Mouse (Mus musculus) kidney, adult 8-10 months (tissue): Measurements from ENCODE around the gene Tprgl.

Experiments
- DNase-seq, 2 experiments: peaks; one replicate each; pipeline ENCODE4 v3.0.0; 2022

Gene Tprgl

GRCm38 (mm10) chr4:154159002-154159401, 1.5 kb downstream of the Tprgl start:
- DNase-seq = peak; percentile 70 to 87

- DNase-seq = no peak
Measured at GRCm38 (mm10) chr4:154157970-154158662, 2.4 kb downstream of the Tprgl start.

- no peak for DNase-seq
Measured at GRCm38 (mm10) chr4:154156050-154156449, 4.4 kb downstream of the Tprgl start.

- no peak for DNase-seq
Measured at GRCm38 (mm10) chr4:154154104-154154503, 6.4 kb downstream of the Tprgl start.

- no peak for DNase-seq
Measured at GRCm38 (mm10) chr4:154146342-154146741, 14.1 kb downstream of the Tprgl start.

GRCm38 (mm10) chr4:154144712-154145111, 15.8 kb downstream of the Tprgl start:
- DNase-seq = no peak

GRCm38 (mm10) chr4:154142211-154143040, 18.0 kb downstream of the Tprgl start, which contains the start of gene Wrap73:
Gene Wrap73, plus strand, starts transcription at chr4:154142372.
- DNase-seq = peak; percentile 91

- DNase-seq = no peak
Measured at GRCm38 (mm10) chr4:154141009-154141867, 19.2 kb downstream of the Tprgl start.

- no peak for DNase-seq
Measured at GRCm38 (mm10) chr4:154140213-154141008, 20.1 kb downstream of the Tprgl start.

GRCm38 (mm10) chr4:154140182-154140212, 20.5 kb downstream of the Tprgl start, which contains the start of gene Trp73:
Gene Trp73, minus strand, starts transcription at chr4:154140208.
- no peak for DNase-seq

- DNase-seq = no peak
Measured at GRCm38 (mm10) chr4:154139671-154140181, 20.7 kb downstream of the Tprgl start.

- DNase-seq = no peak
Measured at GRCm38 (mm10) chr4:154137139-154137538, 23.3 kb downstream of the Tprgl start.

- no peak for DNase-seq
Measured at GRCm38 (mm10) chr4:154134803-154135202, 25.7 kb downstream of the Tprgl start.

- no peak for DNase-seq
Measured at GRCm38 (mm10) chr4:154131894-154132293, 28.6 kb downstream of the Tprgl start.

- DNase-seq = no peak
Measured at GRCm38 (mm10) chr4:154129950-154130349, 30.5 kb downstream of the Tprgl start.

GRCm38 (mm10) chr4:154127273-154127672, 33.2 kb downstream of the Tprgl start:
- no peak for DNase-seq

- DNase-seq = no peak
Measured at GRCm38 (mm10) chr4:154125202-154125601, 35.3 kb downstream of the Tprgl start.

GRCm38 (mm10) chr4:154123553-154123952, 36.9 kb downstream of the Tprgl start:
- no peak for DNase-seq

GRCm38 (mm10) chr4:154122374-154122773, 38.1 kb downstream of the Tprgl start:
- DNase-seq = no peak

- no peak for DNase-seq
Measured at GRCm38 (mm10) chr4:154121800-154122199, 38.7 kb downstream of the Tprgl start.

- no peak for DNase-seq
Measured at GRCm38 (mm10) chr4:154119208-154119607, 41.3 kb downstream of the Tprgl start.

- DNase-seq = no peak
Measured at GRCm38 (mm10) chr4:154118782-154119181, 41.7 kb downstream of the Tprgl start.

GRCm38 (mm10) chr4:154116421-154116820, 44.0 kb downstream of the Tprgl start:
- no peak for DNase-seq
